Mouse (Mus musculus) erythroblast, embryonic 14.5 days (primary cell): Measurements from ENCODE around the gene Ninj2. TPM values are rescaled to one million over a fixed set of nuclear protein-coding genes. Genes with fewer than 3 reads are reported as not detected.

Source experiments
- H3K27me3 ChIP-seq: 2 replicates; pipeline ENCODE4 v1.6.1; 2012; ENCODE audit warnings: inconsistent platforms; ENCODE audit not compliant: control insufficient read depth
- H3K36me3 ChIP-seq: 2 replicates; pipeline ENCODE4 v1.6.1; 2012; ENCODE audit warnings: mild to moderate bottlenecking, inconsistent platforms; ENCODE audit not compliant: control insufficient read depth
- H3K4me1 ChIP-seq: 2 replicates; pipeline ENCODE4 v1.6.1; 2012; ENCODE audit warnings: inconsistent platforms; ENCODE audit not compliant: control insufficient read depth
- H3K4me3 ChIP-seq: replicated peaks from 2 replicates; pipeline ENCODE3; 2012; ENCODE audit warnings: moderate library complexity, mild to moderate bottlenecking, inconsistent platforms
- H3K9me3 ChIP-seq: 2 replicates; pipeline ENCODE4 v1.6.1; 2012; ENCODE audit warnings: low read length, inconsistent platforms, mixed read lengths; ENCODE audit not compliant: control insufficient read depth
- GATA1 ChIP-seq: IDR thresholded peaks from 2 replicates; pipeline ENCODE4 v1.6.1; 2012; ENCODE audit warnings: low read length, inconsistent platforms, mixed read lengths
- TAL1 ChIP-seq: IDR thresholded peaks from 3 replicates; pipeline ENCODE4 v1.6.1; 2012; ENCODE audit warnings: low read length, inconsistent platforms, mixed read lengths
- polyA plus RNA-seq: library from polyadenylated mRNA; stranded (reverse); fragments of >175 nt; gene quantifications from 2 replicates; pipeline ENCODE4 v1.2.3, GENCODE M21; 2012

Gene Ninj2
- polyA plus RNA-seq = not detected in 2 replicates

GRCm38 (mm10) chr6:120093100-120093499 is at the start of gene Ninj2:
Ninj2 (plus strand) TSS chr6:120093350.
- no peaks in the 10 kb centered on the region for H3K36me3 ChIP-seq
- H3K9me3 ChIP-seq = no peaks in the 10 kb centered on the region
- TF ChIP-seq TAL1 (no peak), GATA1 (no peak)
- no peaks in the 10 kb centered on the region for H3K27me3 ChIP-seq
- H3K4me3 ChIP-seq = no peak within 1 kb of the TSS
- H3K4me1 ChIP-seq = peaks cover 2% of the 10 kb centered on the region; the same call in 1 of the 2 replicates

- no peak for TF ChIP-seq TAL1
- TF ChIP-seq GATA1 = no peak
- H3K27me3 ChIP-seq = peaks cover 2% of the 10 kb centered on the region; the same call in 1 of the 2 replicates
Measured at GRCm38 (mm10) chr6:120045406-120045805, 47.7 kb upstream of the Ninj2 start.

GRCm38 (mm10) chr6:120047705-120048292 is 45.4 kb upstream of the Ninj2 start:
- Histone ChIP-seq H3K27me3 (0 out of 2 replicates have a peak, but pooled peaks cover 2% of the 10 kb centered on the region), H3K4me1 (no peaks in the 10 kb centered on the region), H3K36me3 (no peaks in the 10 kb centered on the region), H3K4me3 (no peak overlapping the region), H3K9me3 (no peaks in the 10 kb centered on the region)
- TF ChIP-seq TAL1 = no peak
- TF ChIP-seq GATA1 = no peak

More at GRCm38 (mm10) chr6:120045406-120045805, 47.7 kb upstream of the Ninj2 start:
- no peaks in the 10 kb centered on the region for H3K36me3 ChIP-seq
- no peaks in the 10 kb centered on the region for H3K9me3 ChIP-seq
- peaks cover 4% of the 10 kb centered on the region for H3K4me1 ChIP-seq
- no peak overlapping the region for H3K4me3 ChIP-seq

- Histone ChIP-seq H3K9me3 (no peaks in the 10 kb centered on the region), H3K27me3 (no peaks in the 10 kb centered on the region), H3K36me3 (no peaks in the 10 kb centered on the region), H3K4me1 (no peaks in the 10 kb centered on the region; the same call in 1 of the 2 replicates), H3K4me3 (no peak overlapping the region)
- TF ChIP-seq TAL1 = no peak
- TF ChIP-seq GATA1 = no peak
Measured at GRCm38 (mm10) chr6:120054412-120054811, 38.7 kb upstream of the Ninj2 start.

GRCm38 (mm10) chr6:120055666-120056540 is 37.2 kb upstream of the Ninj2 start:
- no peaks in the 10 kb centered on the region for H3K9me3 ChIP-seq

GRCm38 (mm10) chr6:120062934-120063333 is 30.2 kb upstream of the Ninj2 start:
- Histone ChIP-seq H3K27me3 (no peaks in the 10 kb centered on the region), H3K4me3 (no peak overlapping the region), H3K9me3 (no peaks in the 10 kb centered on the region), H3K4me1 (peaks cover 14% of the 10 kb centered on the region), H3K36me3 (no peaks in the 10 kb centered on the region)
- TF ChIP-seq GATA1 (no peak), TAL1 (no peak)

More at GRCm38 (mm10) chr6:120055666-120056540, 37.2 kb upstream of the Ninj2 start:
- H3K4me1 ChIP-seq = no peaks in the 10 kb centered on the region; the same call in 1 of the 2 replicates
- no peak overlapping the region for H3K4me3 ChIP-seq
- TF ChIP-seq TAL1 (no peak), GATA1 (no peak)
- H3K36me3 ChIP-seq = no peaks in the 10 kb centered on the region
- no peaks in the 10 kb centered on the region for H3K27me3 ChIP-seq

GRCm38 (mm10) chr6:120064627-120065026 is 28.5 kb upstream of the Ninj2 start:
- Histone ChIP-seq H3K36me3 (no peaks in the 10 kb centered on the region), H3K4me1 (peaks cover 14% of the 10 kb centered on the region), H3K4me3 (no peak overlapping the region), H3K9me3 (no peaks in the 10 kb centered on the region), H3K27me3 (no peaks in the 10 kb centered on the region)
- TF ChIP-seq GATA1 = no peak

- Histone ChIP-seq H3K9me3 (no peaks in the 10 kb centered on the region), H3K4me1 (peaks cover 14% of the 10 kb centered on the region), H3K4me3 (no peak overlapping the region), H3K36me3 (no peaks in the 10 kb centered on the region), H3K27me3 (no peaks in the 10 kb centered on the region)
- TF ChIP-seq TAL1 (no peak), GATA1 (no peak)
Measured at GRCm38 (mm10) chr6:120065552-120066177, 27.5 kb upstream of the Ninj2 start.

- Histone ChIP-seq H3K36me3 (no peaks in the 10 kb centered on the region), H3K27me3 (no peaks in the 10 kb centered on the region), H3K4me1 (peaks cover 11% of the 10 kb centered on the region), H3K4me3 (no peak overlapping the region), H3K9me3 (no peaks in the 10 kb centered on the region)
- TF ChIP-seq TAL1 (no peak), GATA1 (no peak)
Measured at GRCm38 (mm10) chr6:120069546-120069945, 23.6 kb upstream of the Ninj2 start.
